Mouse (Mus musculus) limb, embryonic 12.5 days (tissue): ENCODE results near the gene Selenos. TPM values are rescaled to one million over a fixed set of nuclear protein-coding genes. Genes with fewer than 3 reads are reported as not detected.

ENCODE experiments used
- ATAC-seq: fragments of 200-750 bp; cut with Nextera tagmentation; 2 replicates; pipeline ENCODE4 v1.8.0; 2017; ENCODE audit warnings: low read depth, moderate TSS enrichment; ENCODE audit not compliant: insufficient number of reproducible peaks, insufficient read depth, low FRiP score, low TSS enrichment
- H3K27ac ChIP-seq: fragments of 300-500 bp; sonication (generic); 2 replicates; pipeline ENCODE4 v1.5.1; 2016; ENCODE audit warnings: mild to moderate bottlenecking, moderate library complexity
- H3K27me3 ChIP-seq: fragments of 300-500 bp; sonication (generic); 2 replicates; pipeline ENCODE4 v1.6.1; 2016; ENCODE audit warnings: mild to moderate bottlenecking, moderate library complexity
- H3K36me3 ChIP-seq: fragments of 300-500 bp; sonication (generic); 2 replicates; pipeline ENCODE4 v1.6.1; 2016; ENCODE audit warnings: mild to moderate bottlenecking, moderate library complexity
- H3K4me1 ChIP-seq: fragments of 300-500 bp; sonication (generic); replicated peaks from 2 replicates; pipeline ENCODE4 v1.6.1; 2016
- H3K4me2 ChIP-seq: fragments of 300-500 bp; sonication (generic); 2 replicates; pipeline ENCODE4 v1.6.1; 2016; ENCODE audit warnings: mild to moderate bottlenecking, moderate library complexity
- H3K4me3 ChIP-seq: fragments of 300-500 bp; sonication (generic); replicated peaks from 2 replicates; pipeline ENCODE4 v1.5.1; 2016; ENCODE audit warnings: mild to moderate bottlenecking
- H3K9ac ChIP-seq: fragments of 300-500 bp; sonication (generic); replicated peaks from 2 replicates; pipeline ENCODE4 v1.6.1; 2016; ENCODE audit warnings: mild to moderate bottlenecking, moderate library complexity
- H3K9me3 ChIP-seq: fragments of 300-500 bp; sonication (generic); 2 replicates; pipeline ENCODE4 v1.6.1; 2016; ENCODE audit warnings: mild to moderate bottlenecking, moderate library complexity
- WGBS: fragments of 180-500 bp; shearing (Covaris S2); methylation state at CpG from one replicate; pipeline ENCODE4 v1.1.7; 2016; 5-methylcytosine and 5-hydroxymethylcytosine counted together
- polyA plus RNA-seq: library from polyadenylated mRNA; unstranded; fragments of >200 nt; fragmentation: Nextera tagmentation; extraction: Ambion mirVana; gene quantifications from 2 replicates; pipeline ENCODE4 v1.2.1, GENCODE M21; 2016

Selenos gene
- 87.0 and 88.9 TPM in 2 replicates for polyA plus RNA-seq

DNA sequence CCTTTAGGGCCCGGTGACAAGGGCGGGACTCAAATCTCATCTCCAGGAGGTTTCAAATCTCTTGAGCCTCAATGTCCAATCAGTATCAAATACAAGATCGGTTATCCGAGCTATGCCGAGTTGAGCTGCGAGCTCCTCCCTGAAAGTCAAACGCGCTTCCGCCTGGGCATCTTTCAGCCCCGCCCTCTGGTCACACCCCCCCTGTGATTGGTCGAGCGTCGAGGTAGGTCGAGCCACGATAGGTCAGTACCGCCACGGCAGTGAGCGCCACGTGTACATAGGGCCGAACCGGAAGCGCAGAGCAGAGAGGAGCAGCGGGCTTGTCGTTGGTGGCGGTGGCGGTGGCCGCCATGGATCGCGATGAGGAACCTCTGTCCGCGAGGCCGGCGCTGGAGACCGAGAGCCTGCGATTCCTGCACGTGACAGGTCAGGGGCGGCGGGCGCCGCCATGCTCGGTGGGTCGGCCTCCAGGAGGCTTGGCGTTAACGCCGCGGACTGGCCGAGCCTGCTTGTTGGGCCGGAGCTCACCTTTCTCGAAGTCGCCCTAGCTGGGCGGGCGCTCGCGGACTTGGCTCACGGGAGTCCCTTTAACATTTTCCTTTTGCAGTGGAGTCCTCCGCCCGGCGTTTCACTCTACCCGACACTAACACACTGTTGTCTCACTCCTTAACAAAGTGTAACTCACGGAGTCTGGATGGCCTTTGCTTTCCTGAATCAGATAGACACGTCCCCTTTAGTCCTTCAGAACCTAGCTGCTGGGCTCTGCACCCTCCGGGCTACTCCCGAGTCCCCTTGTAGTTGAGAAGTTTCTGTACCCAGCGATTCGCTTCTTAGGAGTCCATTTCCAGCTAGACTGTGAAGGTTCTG is at the start of gene Selenos:
Gene Selenos, plus strand, starts transcription at position 286 of the 867 bp plus-strand sequence.
- peak within 1 kb of the TSS; percentile 78 for H3K9ac ChIP-seq
- peak; percentile 98 for ATAC-seq
- H3K4me2 ChIP-seq, result peak within 1 kb of the TSS; percentile 84
- peak within 1 kb of the TSS; percentile 91 for H3K4me3 ChIP-seq
- under 1% methylated on average over 64 of the region's 65 CpGs for WGBS
- peak within 1 kb of the TSS; percentile 78 for H3K27ac ChIP-seq
- H3K4me1 ChIP-seq, result peaks cover 32% of the 10 kb centered on the region
- H3K9me3 ChIP-seq, result no peaks in the 10 kb centered on the region
- H3K36me3 ChIP-seq, result peaks cover 52% of the 10 kb centered on the region
- no peaks in the 10 kb centered on the region for H3K27me3 ChIP-seq

DNA sequence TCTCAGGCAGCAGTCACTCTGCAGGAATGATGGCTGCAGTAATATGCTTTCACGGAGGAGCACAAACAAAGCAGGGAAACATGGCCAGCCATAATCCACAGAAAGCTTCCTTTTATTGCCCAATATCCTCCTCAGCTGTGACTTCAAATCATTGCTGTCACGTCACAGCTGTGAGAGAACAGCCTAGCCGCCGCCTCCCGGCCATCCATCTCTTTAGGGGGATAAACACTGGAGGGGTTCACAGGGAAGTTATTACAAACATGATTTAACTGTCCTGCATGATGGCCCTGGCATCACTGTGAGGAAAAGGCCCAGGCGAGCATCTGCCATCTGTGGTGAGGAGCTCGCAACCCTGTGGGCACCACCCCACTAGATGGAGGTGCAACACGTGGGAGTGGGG is 42.6 kb upstream of the Selenos start:
- 48% methylated on average over 8 of the region's 8 CpGs for WGBS
- 0 out of 2 replicates have a peak overlapping the region, but pooled peaks have one; percentile 18 for H3K9ac ChIP-seq
- peaks cover 61% of the 10 kb centered on the region for H3K4me1 ChIP-seq

DNA sequence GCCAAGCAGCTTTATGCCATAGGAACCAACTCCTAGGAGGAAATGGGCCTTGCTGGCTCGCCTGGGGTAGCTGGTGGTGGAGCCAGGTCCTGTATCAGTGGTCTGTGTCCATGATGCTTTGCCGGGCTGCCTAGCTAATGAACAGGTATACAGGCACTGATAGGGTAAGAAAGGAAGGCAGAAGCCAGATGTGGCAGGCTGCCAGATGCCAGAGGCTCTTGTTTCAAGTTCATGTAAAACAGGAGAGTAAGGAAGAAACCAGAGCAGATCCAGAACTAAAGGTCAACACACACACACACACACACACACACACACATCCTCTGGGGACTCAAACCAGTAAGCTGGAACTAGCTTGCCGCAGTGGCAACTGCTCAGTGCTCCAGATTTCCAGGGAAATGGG is 41.2 kb upstream of the Selenos start:
- Histone ChIP-seq H3K4me2 (peak overlapping the region; percentile 50), H3K4me1 (peaks cover 62% of the 10 kb centered on the region), H3K27ac (peak overlapping the region; percentile 66), H3K27me3 (peaks cover 25% of the 10 kb centered on the region), H3K9ac (no peak overlapping the region), H3K9me3 (no peaks in the 10 kb centered on the region), H3K36me3 (no peaks in the 10 kb centered on the region), H3K4me3 (no peak overlapping the region)
- ATAC-seq, result no peak
- 36% methylated on average over 3 of the region's 3 CpGs for WGBS

More for the DNA sequence above, 42.6 kb upstream of the Selenos start:
- Histone ChIP-seq H3K4me3 (no peak overlapping the region), H3K4me2 (no peak overlapping the region), H3K27me3 (peaks cover 22% of the 10 kb centered on the region), H3K9me3 (no peaks in the 10 kb centered on the region), H3K36me3 (no peaks in the 10 kb centered on the region), H3K27ac (no peak overlapping the region)
- ATAC-seq, result no peak

DNA sequence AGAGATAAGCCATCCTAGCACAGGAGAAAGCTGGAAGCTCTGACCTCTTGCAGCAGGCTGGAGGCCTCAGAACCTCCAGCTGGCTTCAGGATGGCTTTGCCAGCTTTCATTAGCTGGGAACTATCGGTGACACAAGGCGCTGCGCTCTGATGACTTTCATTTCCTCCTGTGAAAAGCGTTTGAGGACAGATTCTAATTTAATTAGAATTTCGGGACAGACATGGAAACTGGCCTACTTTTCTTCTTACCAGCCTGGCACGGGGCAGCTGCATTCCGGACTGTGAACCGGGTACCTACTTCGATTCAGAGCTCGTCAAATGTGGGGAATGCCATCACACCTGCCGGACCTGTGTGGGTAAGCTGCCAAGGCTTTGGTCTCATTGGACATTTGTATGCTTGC is 40.7 kb upstream of the Selenos start:
- H3K36me3 ChIP-seq, result no peaks in the 10 kb centered on the region
- 34% methylated on average over 11 of the region's 11 CpGs for WGBS
- ATAC-seq, result no peak
- no peak overlapping the region for H3K9ac ChIP-seq
- no peaks in the 10 kb centered on the region for H3K9me3 ChIP-seq
- peaks cover 25% of the 10 kb centered on the region for H3K27me3 ChIP-seq
- H3K27ac ChIP-seq, result peak overlapping the region; percentile 66
- peak overlapping the region; percentile 50 for H3K4me2 ChIP-seq
- no peak overlapping the region for H3K4me3 ChIP-seq
- peaks cover 67% of the 10 kb centered on the region for H3K4me1 ChIP-seq

DNA sequence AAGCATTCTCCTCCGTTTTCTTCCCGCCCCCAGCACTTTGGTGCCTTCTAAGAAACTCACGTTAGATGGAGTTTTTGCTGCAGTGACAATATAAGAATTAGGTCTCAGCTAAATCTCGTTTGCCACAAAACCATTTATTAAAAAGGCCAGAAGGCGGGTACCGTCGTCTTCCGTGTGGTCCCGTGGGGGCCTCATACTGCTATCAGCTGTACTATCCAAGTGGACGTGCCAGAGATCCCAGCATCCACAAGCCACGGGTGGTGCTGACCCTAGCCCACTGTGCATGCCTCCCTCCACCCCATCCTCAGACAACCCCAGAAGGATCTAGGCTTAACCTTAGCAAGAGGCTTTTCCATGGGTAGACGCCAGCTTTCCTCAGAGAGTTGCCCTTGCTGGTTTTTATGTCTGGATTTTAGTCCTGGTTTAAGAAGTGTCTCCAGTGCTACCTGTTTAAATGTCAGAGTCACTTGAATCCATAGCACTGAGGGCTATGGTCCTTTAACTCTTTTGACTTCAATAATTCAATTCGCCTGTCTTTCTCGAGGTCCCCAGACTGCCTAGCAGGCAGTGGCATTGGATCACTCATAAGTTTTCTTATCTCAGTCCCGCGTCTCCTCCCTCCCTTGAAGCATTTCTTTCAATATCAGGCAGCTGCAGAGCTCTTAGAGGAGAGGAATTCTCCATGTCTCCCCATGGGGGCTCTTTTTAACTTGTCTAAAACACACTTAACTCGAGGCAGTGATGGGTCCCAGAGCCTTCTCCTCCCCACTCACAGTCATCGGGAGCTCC is 39.2 kb upstream of the Selenos start:
- peak overlapping the region; percentile 75; the same call in 1 of the 2 replicates for H3K27ac ChIP-seq

DNA sequence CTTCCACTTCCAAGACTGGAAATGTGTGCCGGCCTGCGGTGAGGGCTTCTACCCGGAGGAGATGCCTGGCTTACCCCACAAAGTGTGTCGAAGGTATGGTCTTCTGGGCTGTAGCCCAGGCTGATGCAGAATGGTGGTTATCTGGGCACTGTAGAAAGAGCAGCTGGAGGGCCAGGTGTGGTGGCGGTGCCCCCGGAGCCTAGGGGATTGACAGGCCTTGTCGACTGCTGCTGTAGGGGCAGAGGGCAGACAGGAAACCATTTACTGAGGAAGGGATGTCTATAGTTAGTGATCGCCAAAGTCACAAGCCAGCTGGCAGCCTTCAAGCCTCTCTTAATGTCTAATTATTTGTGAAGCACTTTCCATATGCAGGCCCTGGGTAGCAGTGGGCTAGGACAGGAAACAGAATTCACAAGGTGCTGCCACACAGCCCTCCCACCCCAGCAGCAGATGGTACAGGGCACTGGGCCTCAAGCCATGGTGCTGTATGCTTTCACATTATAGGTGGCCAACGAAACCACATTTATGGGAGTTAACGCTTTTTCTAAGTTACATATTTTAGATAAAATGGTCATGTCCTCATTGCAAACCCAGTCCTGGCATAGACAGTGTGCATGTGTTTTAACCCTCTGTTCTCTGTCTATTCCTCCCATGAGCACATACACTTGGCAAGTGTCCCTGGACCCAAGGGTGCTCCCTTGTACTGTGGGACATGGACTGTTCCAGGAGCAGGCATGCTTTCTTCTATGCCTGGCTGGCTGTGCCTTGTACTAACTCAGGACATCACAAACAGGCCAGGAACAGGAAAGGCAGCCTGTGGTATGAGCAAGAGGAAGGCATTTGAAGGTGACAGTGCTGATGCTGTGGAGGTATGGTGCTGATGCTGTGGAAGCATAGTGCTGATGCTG is 35.6 kb upstream of the Selenos start, which contains the start of gene Gm45213:
Gene Gm45213, plus strand, starts transcription at position 51 of the 908 bp plus-strand sequence.
- peaks cover 78% of the 10 kb centered on the region for H3K4me1 ChIP-seq

More for the DNA sequence above, 39.2 kb upstream of the Selenos start:
- no peaks in the 10 kb centered on the region for H3K36me3 ChIP-seq
- peak overlapping the region; percentile 15 for H3K4me3 ChIP-seq
- no peak for ATAC-seq
- peaks cover 73% of the 10 kb centered on the region for H3K4me1 ChIP-seq
- H3K4me2 ChIP-seq, result peak overlapping the region; percentile 50
- WGBS, result 58% methylated on average over 18 of the region's 18 CpGs
- peaks cover 25% of the 10 kb centered on the region for H3K27me3 ChIP-seq
- no peak overlapping the region for H3K9ac ChIP-seq
- no peaks in the 10 kb centered on the region for H3K9me3 ChIP-seq

DNA sequence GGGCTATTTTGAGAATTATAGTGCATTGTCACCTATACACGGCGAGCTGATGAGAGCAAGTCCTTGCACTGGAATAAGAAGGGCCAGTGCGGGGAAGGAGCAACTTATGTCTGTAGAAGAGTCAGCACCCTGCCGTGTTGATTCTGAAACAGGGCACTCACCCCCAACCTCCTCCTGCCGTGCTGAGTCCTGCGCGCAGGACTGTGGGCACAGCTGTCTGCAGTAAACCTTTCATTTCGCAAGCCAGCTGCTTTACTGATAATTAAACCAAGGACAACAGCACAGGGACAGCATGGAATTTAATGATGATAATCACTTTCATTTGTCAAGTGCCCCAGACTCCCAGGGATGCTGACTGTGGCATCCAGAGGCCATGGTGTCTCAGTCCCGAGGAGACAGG is 34.8 kb upstream of the Selenos start:
- Histone ChIP-seq H3K27me3 (peaks cover 11% of the 10 kb centered on the region; the same call in 1 of the 2 replicates), H3K9ac (no peak overlapping the region), H3K4me2 (no peak overlapping the region), H3K27ac (no peak overlapping the region), H3K4me1 (peaks cover 70% of the 10 kb centered on the region), H3K9me3 (no peaks in the 10 kb centered on the region), H3K4me3 (no peak overlapping the region), H3K36me3 (no peaks in the 10 kb centered on the region)
- no peak for ATAC-seq
- 24% methylated on average over 9 of the region's 9 CpGs for WGBS

More for the DNA sequence above, 35.6 kb upstream of the Selenos start, which contains the start of gene Gm45213:
- Histone ChIP-seq H3K9me3 (no peaks in the 10 kb centered on the region), H3K4me3 (no peak within 1 kb of the TSS), H3K36me3 (no peaks in the 10 kb centered on the region), H3K9ac (no peak within 1 kb of the TSS), H3K27ac (no peak within 1 kb of the TSS), H3K27me3 (peaks cover 10% of the 10 kb centered on the region; the same call in 1 of the 2 replicates), H3K4me2 (no peak within 1 kb of the TSS)
- WGBS, result 58% methylated on average over 10 of the region's 10 CpGs
- no peak for ATAC-seq

DNA sequence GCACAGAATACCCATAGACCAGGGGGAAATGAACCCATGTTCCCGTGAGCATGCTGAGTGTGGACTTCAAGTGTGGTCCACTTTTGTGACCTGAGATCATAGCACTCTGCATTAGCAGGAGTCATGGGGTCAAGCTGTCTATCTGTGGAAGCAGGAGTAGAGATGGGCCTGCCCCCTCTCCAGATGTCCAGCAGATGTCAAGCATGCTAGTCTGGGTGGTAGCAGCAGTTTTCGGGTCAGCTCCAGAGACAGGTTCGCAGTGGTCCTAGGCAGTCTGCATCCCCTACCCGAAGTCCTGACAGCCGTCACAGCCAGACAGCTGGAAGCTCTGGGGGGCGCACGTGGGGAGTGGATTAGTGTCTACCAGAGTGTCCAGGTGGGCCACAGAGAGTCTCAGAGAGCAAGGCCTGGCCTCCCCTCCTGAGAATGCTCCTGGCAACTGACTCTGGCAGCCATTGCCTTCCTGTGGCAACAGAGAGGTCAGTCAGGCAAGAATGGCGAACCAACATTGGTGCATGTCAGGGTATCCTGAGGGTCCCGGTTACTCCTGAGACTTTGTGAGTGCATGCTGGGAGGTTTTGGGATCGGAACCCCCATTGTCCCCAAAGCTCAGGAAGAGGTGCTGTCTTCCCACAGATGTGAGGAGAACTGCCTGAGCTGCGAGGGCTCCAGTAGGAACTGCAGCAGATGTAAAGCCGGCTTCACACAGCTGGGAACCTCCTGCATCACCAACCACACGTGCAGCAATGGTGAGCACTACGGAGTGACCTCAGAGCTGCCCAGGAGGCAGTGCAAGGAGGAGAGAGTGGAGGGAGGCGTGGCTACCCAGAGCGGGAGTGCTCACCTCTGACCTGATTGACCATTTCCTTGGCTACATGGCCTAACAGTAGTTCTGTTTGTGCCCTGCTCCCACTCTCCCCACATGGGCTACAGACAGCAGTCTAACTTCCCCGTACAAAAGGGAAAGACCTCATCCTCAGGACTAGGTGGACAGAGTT is 32.2 kb upstream of the Selenos start:
- ATAC-seq, result peak; percentile 44; the same call in 1 of the 2 replicates
- Histone ChIP-seq H3K27me3 (peaks cover 6% of the 10 kb centered on the region; the same call in 1 of the 2 replicates), H3K36me3 (no peaks in the 10 kb centered on the region), H3K9me3 (no peaks in the 10 kb centered on the region), H3K4me1 (peaks cover 55% of the 10 kb centered on the region), H3K9ac (no peak overlapping the region), H3K27ac (0 out of 2 replicates have a peak overlapping the region, but pooled peaks have one; percentile 53), H3K4me2 (no peak overlapping the region), H3K4me3 (no peak overlapping the region)
- WGBS, result 28% methylated on average over 17 of the region's 17 CpGs

DNA sequence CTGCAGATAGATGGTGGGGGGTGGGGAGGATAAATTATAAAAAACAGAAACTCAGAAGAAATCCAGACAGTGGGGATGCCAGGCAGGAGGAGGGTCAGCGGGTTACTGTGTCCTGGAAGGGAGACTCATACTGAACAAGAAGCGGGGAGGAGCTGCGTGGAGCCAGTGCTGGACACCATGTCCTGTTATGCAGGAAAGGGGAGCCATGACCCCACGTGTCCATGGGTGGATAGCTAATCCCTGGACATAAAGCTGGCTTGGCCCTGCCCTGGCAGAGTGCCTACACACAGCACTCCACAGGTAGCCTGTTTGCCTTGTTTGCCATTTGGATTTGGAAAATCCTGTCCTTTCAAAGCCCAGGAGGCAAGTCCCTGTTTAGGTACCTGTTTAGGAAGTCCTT is 31.5 kb upstream of the Selenos start:
- Histone ChIP-seq H3K27ac (no peak overlapping the region), H3K9ac (no peak overlapping the region), H3K4me1 (peaks cover 55% of the 10 kb centered on the region), H3K27me3 (peaks cover 3% of the 10 kb centered on the region; the same call in 1 of the 2 replicates), H3K9me3 (no peaks in the 10 kb centered on the region), H3K36me3 (no peaks in the 10 kb centered on the region), H3K4me3 (no peak overlapping the region), H3K4me2 (no peak overlapping the region)
- no peak for ATAC-seq
- WGBS, result 66% methylated on average over 4 of the region's 4 CpGs
